Mouse (Mus musculus): ENCODE data around the gene Hagh. TPM values are rescaled to one million over a fixed set of nuclear protein-coding genes. Genes with fewer than 3 reads are reported as not detected.
A peak's percentile ranks its signal among the peaks of the same experiment; 100 is the strongest.

Hagh gene
- polyA plus RNA-seq, 1 experiment = 92.4 TPM

DNA sequence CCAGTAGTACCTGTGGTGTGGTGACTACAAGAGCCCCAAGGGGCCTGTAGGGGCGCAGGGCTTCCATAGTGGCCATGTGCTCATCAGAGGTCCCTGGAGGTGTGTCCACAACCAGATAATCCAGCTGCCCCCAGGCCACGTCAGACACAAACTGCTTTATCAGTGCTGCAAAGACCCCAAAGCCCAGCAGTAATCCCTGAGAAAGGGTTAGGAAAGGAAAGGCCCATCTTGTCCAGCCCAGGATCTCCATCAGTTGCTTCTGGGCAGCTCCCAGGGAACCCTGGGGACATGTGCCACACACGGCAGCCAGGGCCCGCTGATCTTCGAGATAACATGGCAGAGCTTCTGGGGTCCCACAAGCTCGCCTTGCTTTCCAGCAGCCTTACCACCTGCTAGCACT lies 44.4 kb downstream of the Hagh start:
- TF ChIP-seq POLR2A (IDR thresholded peaks at IDR 0.05; ENCODE audit: borderline replicate concordance, control insufficient read depth, low read depth, low read length) (no peak), CTCF (IDR thresholded peaks at IDR 0.05; ENCODE audit: control insufficient read depth, insufficient read depth, low read length) (no peak)
- H3K4me1 ChIP-seq (ENCODE audit: control insufficient read depth, insufficient read depth, low read length) = peaks cover 7% of the 10 kb centered on the region
- WGBS = 84% methylated on average over 6 of the region's 6 CpGs
- no peak overlapping the region for H3K27ac ChIP-seq (ENCODE audit: control insufficient read depth, insufficient read depth, low read depth, low read length, poor library complexity)
- no peak overlapping the region for H3K4me3 ChIP-seq (replicated peaks; ENCODE audit: control insufficient read depth, low read depth, low read length)

DNA sequence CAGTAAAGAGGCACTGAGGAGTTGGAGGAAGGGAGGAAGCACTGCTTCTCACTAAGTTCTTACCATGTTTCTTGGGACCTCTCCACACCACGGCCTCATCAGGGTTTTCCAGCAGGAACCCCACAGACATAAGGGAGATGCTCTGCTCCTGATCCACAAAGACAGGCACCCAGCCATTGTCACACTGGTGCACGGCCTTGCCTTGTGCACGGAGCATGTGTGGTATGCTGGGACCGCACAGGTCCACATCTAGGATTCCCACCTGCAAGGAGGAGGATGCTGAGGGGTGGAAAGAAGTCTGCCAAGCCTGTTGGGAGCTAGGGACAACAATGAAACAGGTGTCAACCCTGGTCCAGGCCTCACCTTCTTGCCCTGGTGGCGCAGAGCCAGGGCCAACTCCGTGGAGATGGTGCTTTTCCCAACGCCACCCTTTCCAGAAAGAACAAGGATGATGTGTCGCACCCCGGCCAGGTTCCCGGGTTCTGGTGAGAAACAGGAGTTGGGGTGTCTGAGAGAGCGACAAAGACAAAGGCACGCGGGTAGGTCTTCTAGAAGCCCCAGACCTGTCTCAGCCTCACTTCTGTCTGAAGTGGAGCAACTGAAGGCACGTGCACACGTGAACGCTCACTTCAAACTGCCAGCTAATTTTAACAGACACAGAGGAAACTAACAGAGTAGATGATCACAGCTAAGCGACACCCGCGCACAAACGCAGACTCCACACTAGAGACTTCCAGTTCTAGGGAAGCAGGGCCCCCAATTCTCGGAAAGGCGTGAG lies 45.6 kb downstream of the Hagh start:
- peak overlapping the region; percentile 78 for H3K4me3 ChIP-seq (replicated peaks; ENCODE audit: control insufficient read depth, low read depth, low read length)
- H3K4me1 ChIP-seq (ENCODE audit: control insufficient read depth, insufficient read depth, low read length) = peaks cover 7% of the 10 kb centered on the region
- 21% methylated on average over 22 of the region's 22 CpGs for WGBS
- H3K27ac ChIP-seq (ENCODE audit: control insufficient read depth, insufficient read depth, low read depth, low read length, poor library complexity) = no peak overlapping the region
- TF ChIP-seq POLR2A (IDR thresholded peaks at IDR 0.05; ENCODE audit: borderline replicate concordance, control insufficient read depth, low read depth, low read length) (no peak), CTCF (IDR thresholded peaks at IDR 0.05; ENCODE audit: control insufficient read depth, insufficient read depth, low read length) (no peak)

DNA sequence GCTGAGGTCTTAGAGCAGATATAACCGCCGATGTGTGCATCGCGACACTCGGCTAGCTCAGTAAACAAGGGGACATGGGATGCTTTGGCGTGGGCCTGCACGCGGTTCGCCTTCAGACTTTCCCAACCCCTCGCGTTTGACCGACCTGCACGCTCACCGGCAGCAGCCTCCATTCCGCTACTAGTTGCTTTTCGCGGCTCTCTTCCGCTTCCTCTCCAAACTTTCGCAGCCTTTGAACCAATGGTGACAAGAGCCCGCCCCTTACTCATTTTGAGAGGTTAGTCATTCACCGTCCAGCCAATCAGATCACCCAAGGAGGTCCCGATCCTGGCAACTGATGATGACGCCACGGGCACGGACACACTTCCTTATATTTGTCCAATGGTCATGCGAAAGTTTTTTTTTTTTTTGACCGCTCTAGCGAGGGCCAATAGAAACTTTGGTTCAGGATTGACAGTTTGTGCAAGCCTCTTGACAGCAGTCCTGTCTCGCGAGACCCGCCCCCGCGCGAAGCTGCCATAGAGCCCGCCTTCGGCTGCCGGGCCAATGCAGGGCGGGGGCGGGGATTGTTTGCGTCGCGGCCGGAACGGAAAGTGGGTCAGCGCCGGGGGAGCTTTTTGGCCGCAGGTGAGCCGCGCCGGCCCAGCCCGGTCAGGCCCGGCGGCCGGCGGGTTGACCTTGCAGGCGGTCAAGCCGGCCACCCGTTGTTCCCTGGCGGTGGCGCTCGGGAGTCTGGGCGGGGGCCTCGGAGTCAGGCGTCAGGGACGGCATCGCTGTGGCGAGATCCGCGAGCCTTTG lies 46.4 kb downstream of the Hagh start, which contains the start of the genes Nubp2 and Spsb3:
Nubp2 (minus strand) TSS at position 216 of the 798 bp plus-strand sequence.
Spsb3 (plus strand) TSS at position 510 of the 798 bp plus-strand sequence.
- WGBS = under 1% methylated on average over 69 of the region's 69 CpGs

DNA sequence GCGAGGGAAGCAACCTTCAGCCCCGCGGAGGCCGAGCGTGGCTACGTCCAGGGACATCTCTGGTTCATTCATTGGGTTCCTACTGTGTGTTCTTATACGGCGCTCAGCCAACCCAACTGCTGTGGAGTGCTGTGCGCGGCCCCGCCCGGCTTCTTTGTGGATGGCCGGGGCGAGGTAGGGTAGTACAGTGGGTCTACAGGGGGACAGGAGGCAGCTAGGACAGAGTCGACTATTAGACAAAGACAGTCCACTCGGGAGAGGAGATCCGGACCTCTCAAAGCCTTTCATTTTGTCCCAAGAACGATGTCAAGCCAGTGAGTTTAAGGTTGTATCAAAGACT lies 47.0 kb downstream of the Hagh start:
- H3K27ac ChIP-seq (ENCODE audit: control insufficient read depth, insufficient read depth, low read depth, low read length, poor library complexity) = peak overlapping the region; percentile 90
- TF ChIP-seq POLR2A (IDR thresholded peaks at IDR 0.05; ENCODE audit: borderline replicate concordance, control insufficient read depth, low read depth, low read length) = no peak
- no peak for TF ChIP-seq CTCF (IDR thresholded peaks at IDR 0.05; ENCODE audit: control insufficient read depth, insufficient read depth, low read length)
- H3K4me1 ChIP-seq (ENCODE audit: control insufficient read depth, insufficient read depth, low read length) = peaks cover 7% of the 10 kb centered on the region
- WGBS = under 1% methylated on average over 18 of the region's 18 CpGs
- H3K4me3 ChIP-seq (replicated peaks; ENCODE audit: control insufficient read depth, low read depth, low read length) = peak overlapping the region; percentile 82

More for the DNA sequence above, 46.4 kb downstream of the Hagh start, which contains the start of the genes Nubp2 and Spsb3:
- Histone ChIP-seq H3K4me1 (ENCODE audit: control insufficient read depth, insufficient read depth, low read length) (peaks cover 7% of the 10 kb centered on the region), H3K4me3 (replicated peaks; ENCODE audit: control insufficient read depth, low read depth, low read length) (peak within 1 kb of the TSS; percentile 82), H3K27ac (ENCODE audit: control insufficient read depth, insufficient read depth, low read depth, low read length, poor library complexity) (peak within 1 kb of the TSS; percentile 90)
- TF ChIP-seq POLR2A (IDR thresholded peaks at IDR 0.05; ENCODE audit: borderline replicate concordance, control insufficient read depth, low read depth, low read length) = peak; percentile 92
- no peak for TF ChIP-seq CTCF (IDR thresholded peaks at IDR 0.05; ENCODE audit: control insufficient read depth, insufficient read depth, low read length)

DNA sequence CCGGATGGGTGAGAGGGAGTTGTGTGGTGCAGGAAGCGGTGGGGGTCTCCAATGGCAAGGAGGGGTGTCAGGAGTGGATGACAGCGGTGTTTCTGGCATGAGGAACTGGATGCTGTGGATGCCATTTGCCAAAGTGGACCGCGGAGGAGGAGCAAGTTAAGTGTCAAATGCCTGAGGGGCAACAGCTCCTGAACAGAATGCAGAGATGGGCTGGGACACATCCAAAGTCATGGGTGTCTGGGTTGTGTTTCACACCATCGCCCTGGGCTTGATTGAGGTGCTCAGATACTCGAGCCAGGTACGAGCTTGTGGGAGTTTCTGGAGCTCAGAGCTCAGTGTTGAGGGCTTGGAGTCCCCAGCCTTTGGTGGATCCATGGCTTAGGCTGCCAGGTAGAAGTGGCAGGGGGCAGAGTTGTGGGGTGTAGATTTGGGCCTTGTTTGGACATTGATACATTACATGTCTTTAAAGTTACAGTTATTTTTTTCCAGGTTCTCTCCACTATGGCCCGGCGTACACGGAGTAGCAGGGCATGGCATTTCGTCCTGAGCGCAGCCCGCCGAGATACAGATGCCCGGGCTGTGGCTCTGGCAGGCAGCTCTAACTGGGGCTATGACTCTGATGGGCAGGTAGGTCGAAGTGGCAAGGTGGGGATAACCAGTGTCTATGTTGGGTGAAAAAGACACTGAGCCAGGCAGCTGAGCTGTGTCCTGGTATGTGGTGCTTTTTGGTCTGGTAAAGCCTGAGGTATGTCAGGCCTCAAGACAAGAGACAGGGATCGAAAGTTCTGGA lies 47.5 kb downstream of the Hagh start:
- 58% methylated on average over 18 of the region's 18 CpGs for WGBS
- H3K4me1 ChIP-seq (ENCODE audit: control insufficient read depth, insufficient read depth, low read length) = peaks cover 7% of the 10 kb centered on the region

DNA sequence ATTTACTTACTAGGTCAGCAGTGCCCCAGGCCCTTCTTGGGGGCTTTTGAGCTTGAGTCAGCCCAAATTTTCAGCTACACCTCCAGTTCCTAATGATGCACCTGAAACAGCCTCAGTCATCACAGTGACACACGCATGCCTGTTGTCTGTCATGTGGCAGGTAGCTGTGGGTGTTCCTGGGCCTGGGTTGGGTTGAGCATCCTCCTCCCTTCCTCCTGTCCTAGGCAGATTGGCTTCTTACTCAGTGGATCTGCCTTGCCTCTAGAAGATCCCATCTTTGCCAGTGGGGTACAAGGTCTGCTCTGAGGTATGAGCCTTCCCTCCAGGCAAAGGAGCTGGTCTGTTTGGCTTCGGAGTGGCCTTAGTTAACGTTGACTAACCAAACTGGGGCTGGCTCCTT lies 48.9 kb downstream of the Hagh start:
- TF ChIP-seq CTCF (IDR thresholded peaks at IDR 0.05; ENCODE audit: control insufficient read depth, insufficient read depth, low read length) = no peak
- no peak for TF ChIP-seq POLR2A (IDR thresholded peaks at IDR 0.05; ENCODE audit: borderline replicate concordance, control insufficient read depth, low read depth, low read length)
- 87% methylated on average over 3 of the region's 3 CpGs for WGBS
- H3K27ac ChIP-seq (ENCODE audit: control insufficient read depth, insufficient read depth, low read depth, low read length, poor library complexity) = no peak overlapping the region
- no peak overlapping the region for H3K4me3 ChIP-seq (replicated peaks; ENCODE audit: control insufficient read depth, low read depth, low read length)
- peaks cover 7% of the 10 kb centered on the region for H3K4me1 ChIP-seq (ENCODE audit: control insufficient read depth, insufficient read depth, low read length)

More for the DNA sequence above, 47.5 kb downstream of the Hagh start:
- TF ChIP-seq CTCF (IDR thresholded peaks at IDR 0.05; ENCODE audit: control insufficient read depth, insufficient read depth, low read length) (no peak), POLR2A (IDR thresholded peaks at IDR 0.05; ENCODE audit: borderline replicate concordance, control insufficient read depth, low read depth, low read length) (no peak)
- peak overlapping the region; percentile 90 for H3K27ac ChIP-seq (ENCODE audit: control insufficient read depth, insufficient read depth, low read depth, low read length, poor library complexity)
- H3K4me3 ChIP-seq (replicated peaks; ENCODE audit: control insufficient read depth, low read depth, low read length) = peak overlapping the region; percentile 82

DNA sequence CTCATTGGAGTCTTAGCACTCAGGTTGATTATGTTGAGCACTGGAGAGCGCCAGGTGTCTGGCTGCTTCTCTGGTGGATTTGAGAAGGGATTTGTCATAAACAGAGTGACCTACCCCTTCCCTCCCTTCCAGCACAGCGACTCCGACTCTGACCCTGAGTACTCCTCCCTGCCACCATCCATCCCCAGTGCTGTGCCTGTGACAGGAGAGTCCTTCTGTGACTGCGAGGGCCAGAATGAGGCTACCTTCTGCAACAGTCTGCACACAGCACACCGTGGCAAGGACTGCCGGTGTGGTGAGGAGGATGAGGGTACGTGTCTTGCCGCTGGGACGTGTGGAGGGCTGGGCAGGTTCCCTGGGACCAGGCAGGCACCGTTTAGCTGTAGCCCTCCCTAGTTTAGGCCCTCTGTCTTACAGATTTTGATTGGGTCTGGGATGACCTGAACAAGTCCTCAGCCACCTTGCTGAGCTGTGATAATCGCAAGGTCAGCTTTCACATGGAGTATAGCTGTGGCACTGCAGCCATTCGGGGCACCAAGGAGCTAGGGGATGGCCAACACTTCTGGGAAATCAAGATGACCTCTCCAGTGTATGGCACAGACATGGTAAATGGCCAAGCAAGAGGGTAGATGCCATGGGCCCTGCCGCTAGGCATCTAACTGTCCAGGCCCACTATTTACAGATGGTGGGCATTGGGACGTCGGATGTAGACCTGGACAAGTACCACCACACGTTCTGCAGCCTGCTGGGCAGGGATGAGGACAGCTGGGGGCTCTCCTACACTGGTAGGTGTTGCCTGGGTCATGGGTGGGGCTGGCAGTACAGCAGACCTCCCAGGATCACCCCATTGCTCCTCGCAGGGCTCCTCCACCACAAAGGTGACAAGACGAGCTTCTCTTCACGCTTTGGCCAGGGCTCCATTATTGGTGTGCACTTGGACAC lies 50.5 kb downstream of the Hagh start:
- peaks cover 5% of the 10 kb centered on the region for H3K4me1 ChIP-seq (ENCODE audit: control insufficient read depth, insufficient read depth, low read length)
- no peak overlapping the region for H3K27ac ChIP-seq (ENCODE audit: control insufficient read depth, insufficient read depth, low read depth, low read length, poor library complexity)
- 0 out of 2 replicates have a peak, but pooled peaks have one; percentile 14 for TF ChIP-seq POLR2A (IDR thresholded peaks at IDR 0.05; ENCODE audit: borderline replicate concordance, control insufficient read depth, low read depth, low read length)
- no peak for TF ChIP-seq CTCF (IDR thresholded peaks at IDR 0.05; ENCODE audit: control insufficient read depth, insufficient read depth, low read length)
- H3K4me3 ChIP-seq (replicated peaks; ENCODE audit: control insufficient read depth, low read depth, low read length) = no peak overlapping the region
- 90% methylated on average over 19 of the region's 19 CpGs for WGBS

Measured in bone marrow, adult 2 months (tissue).